Mouse (Mus musculus): ENCODE measurements around the gene Samt3.

Gene Samt3

DNA sequence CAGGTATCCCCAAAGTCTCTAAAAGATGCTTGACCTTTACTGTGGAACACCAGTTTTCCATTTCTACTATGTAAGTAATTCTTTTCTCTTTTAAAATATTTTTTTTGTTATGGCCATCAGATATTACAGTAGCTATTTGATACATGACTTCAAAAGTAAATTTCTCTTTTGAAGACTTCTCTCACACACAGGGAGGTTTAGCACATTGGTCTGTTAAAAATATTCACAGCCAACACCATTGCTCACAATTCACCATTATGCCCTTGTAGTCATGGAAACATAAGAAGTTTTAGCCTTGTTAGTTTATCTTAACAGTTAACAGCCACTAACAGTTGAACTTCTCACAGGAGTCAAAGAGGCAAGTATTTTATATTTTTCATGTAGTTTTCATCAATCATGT lies at the start of gene Samt3:
Gene Samt3 (plus strand): TSS at position 301 of the 400 bp plus-strand sequence.
- no peak for DNase-seq (ENCODE audit: extremely low read depth, low read depth)

GRCm38 (mm10) chrX:86016591-86016990 lies 27.4 kb upstream of the Samt3 start:
- no peak for DNase-seq (ENCODE audit: extremely low read depth, low read depth)

- no peak for DNase-seq (ENCODE audit: extremely low read depth, low read depth)
Measured at GRCm38 (mm10) chrX:86088672-86089071, 44.7 kb downstream of the Samt3 start.
